Mouse (Mus musculus) left cerebral cortex, postnatal 25 days (tissue): Measurements from ENCODE around the gene Lpcat1. TPM values are rescaled to one million over a fixed set of nuclear protein-coding genes. Genes with fewer than 3 reads are reported as not detected.
A peak's percentile ranks its signal among the peaks of the same experiment; 100 is the strongest.

ENCODE experiments used
- DNase-seq, 2 experiments: peaks; one replicate each; pipeline ENCODE4 v3.0.0; 2022; ENCODE audit warnings: low spot score in 2 of 2, mixed read lengths in 1 of 2
- intact Hi-C: fragments of 180-260 bp; cut with DNase I; formaldehyde crosslinking; loops from one replicate; pipeline ENCODE4 v1.15.1; 2025
- total RNA-seq, 2 experiments: library from RNA; stranded (reverse); gene quantifications; 2 replicates each; pipeline ENCODE4 v1.2.3; 2021

Lpcat1 gene
- total RNA-seq, 2 experiments from 2014 or later: 43.0 to 43.9 TPM

DNA sequence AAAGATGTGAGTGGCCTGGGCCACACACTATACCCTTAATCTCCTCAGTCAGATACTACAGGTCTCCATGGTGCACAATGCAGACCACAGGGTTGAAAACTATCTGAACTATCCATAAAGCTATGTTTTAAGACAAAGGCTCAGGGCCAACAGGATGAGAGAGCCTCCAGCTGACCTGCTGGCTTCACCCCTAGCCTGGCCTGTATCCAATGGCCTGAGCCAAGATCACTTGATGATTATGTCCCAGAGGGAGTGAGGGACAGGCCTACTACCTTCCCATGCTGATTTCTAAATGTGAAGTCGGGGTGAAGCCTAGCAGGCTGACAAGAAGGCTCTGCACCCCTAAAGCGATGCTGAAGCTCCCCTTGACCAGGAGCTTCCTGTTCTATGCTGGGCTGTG lies 21.9 kb upstream of the Lpcat1 start:
- no peak for DNase-seq
- intact Hi-C loops: no loop called here

DNA sequence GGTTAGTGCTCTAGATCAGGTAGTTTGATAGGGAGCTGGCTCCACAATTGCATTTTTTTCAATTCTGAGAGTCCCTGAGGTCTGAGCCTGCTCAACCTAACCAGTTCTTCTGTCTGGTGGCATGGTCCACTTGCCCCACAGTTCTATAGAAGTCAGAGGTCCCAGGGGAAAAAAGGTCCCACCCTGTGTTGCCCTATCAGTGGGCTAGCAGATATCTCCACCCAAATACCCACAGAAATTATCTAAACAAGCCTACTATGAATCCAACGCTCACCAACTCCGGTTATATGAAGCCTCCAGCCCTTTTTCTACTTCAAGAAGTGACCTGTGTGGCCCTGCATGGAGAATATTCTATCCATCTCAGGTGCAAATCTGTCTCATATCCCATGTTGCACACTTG lies 20.9 kb upstream of the Lpcat1 start:
- no peak for DNase-seq
- intact Hi-C loops: no loop called here

DNA sequence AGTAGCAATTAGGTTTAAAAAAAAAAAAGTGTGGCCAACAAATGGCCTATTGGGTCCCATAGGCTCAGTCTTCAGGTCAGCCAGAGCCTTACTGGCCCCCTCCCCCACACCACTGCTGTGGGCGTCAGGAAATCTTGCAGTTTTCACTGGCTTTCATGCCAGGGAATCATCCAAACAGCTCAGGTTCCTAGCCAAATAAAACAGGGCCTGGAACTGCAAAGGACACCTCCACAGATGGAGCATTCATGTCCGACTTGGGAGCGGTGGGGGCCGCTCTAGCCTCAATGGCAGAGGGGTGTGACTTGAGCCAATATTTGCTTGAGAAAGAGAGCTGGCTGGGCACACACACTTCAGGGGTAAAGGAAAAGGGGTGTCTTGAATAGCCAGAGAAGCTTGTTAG lies 20.5 kb upstream of the Lpcat1 start:
- DNase-seq: no peak
- intact Hi-C loops: no loop called here

DNA sequence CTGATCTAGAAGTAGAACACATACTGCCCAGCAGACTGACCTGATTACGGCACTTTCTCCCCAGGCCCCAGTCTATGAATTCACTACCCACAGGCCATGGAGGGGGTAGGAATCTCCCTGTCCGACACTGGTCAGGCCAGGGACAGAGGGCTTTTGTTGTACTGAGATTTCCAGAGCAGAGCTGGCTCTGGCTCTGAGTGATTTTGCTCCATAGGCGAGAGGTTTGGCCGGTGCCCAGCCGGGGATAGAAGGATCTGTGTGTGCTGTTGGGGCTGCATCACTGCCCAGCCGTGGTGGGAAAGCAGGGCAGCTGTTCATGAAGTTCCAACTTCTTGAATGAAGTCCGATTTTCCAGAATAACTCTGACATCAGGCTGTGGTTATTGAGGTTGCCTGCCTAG lies 20.1 kb upstream of the Lpcat1 start:
- peak; percentile 29 to 62 for DNase-seq
- intact Hi-C loops: no loop called here

DNA sequence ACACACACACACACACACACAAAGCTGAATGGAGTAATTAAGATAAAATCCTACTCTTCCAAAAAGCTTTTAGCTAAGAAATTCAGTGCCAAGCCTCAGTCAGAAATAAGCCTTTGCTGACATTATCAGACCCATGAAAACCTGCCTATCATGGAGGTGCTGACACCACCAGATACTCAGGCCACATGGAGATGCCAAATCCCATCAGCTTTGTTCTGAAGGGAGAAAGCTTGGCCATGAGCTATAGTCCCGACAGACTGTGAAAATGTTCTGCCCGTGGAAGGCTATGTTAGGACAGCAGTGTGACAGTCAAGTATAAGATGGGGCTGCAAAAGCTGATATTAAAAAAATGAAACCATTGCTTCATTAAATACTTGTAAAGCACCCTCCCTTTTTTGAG lies 19.5 kb upstream of the Lpcat1 start:
- no peak for DNase-seq
- intact Hi-C loops: no loop called here

DNA sequence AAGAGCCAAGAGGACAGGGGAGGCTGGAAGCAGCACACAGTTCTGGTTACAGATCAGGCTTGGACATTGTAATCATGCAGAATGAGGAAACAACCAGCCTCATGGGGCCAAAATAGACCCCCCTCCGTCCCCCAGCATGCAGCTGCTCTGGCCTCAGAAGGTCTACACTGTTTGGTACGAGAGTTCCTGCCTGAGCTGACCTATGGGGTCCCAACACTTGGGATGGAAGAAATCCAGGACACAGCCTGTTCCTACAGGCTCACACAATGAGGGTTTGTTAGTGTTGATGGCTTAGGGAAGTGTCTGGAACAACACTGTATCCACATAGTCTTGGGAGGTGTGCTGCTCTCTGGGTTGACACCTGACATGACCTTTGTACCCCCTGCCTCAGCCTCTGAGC lies 18.8 kb upstream of the Lpcat1 start:
- intact Hi-C loops: no loop called here
- no peak for DNase-seq

DNA sequence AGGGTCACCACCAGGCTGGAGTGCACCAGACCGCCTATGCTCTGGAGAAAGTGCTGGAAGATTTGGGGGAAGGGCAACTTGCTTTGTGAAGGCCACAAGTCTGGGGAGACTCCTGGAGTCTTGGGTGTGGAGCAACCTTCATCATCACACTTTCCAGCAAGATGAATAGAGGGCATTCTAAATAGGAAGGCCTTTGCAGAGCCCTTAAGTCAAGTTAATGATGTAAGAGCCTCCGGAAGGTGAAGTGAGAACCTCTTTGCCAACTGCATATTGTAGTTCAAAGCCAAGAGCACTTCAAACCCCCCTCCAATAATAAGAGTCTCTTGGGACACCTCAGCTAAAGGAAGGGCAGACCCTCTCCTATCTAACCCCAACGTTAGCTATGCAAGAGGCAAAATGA lies 18.3 kb upstream of the Lpcat1 start:
- no peak for DNase-seq
- intact Hi-C loops: no loop called here

DNA sequence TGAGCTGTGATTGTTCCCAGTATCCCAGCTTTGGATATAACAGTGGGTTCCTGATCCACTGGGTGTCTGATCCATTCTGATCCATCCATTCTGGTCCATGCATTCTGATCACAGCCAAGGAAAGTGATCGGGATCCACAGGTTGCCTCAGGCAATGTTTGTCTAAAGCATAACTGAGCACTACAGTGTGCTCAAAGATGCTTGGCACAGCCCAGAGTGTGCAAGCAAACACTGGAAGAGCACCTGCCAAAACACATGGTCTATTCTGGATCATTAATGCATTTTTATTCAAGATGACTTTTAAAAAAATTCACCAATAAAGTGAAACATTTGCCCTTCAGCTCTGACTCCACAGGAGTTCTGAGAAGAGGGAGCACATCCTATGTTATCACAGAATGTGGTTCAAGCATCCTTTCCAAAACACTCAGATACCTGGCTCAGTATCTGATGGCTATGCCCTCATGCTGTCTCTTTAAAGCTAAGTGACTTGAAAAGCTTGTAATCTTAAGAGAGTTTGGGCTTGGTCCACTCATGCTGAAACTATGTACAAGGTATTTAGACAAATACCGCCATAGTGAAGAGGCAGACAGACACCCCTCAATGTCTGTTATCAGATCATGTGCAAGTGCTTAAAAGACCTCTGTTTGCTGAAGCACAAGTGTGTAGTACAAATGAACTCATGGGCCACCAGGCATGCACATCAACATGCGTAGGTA lies 13.3 kb upstream of the Lpcat1 start:
- intact Hi-C loops: no loop called here

DNA sequence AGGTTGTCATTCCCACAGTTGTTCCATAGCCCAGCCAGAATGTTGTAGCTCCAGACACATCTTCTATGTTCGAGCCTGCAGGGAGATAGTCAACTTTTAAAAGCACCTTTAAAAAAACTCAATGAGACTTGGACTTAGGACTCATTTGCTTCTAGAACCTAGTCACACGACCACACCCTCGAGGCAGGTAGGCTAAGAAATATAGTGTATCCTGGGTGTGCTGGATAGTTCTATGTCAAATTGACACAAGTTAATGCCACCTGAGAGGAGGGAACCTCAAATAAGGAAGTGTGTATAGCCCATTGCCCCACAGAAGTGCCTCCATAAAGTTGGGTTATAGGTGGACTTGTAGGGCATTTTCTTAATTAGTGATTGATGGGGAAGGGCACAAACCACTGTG lies 11.7 kb upstream of the Lpcat1 start:
- intact Hi-C loops: no loop called here
- DNase-seq: no peak

More for the DNA sequence above, 13.3 kb upstream of the Lpcat1 start:
- DNase-seq: no peak

DNA sequence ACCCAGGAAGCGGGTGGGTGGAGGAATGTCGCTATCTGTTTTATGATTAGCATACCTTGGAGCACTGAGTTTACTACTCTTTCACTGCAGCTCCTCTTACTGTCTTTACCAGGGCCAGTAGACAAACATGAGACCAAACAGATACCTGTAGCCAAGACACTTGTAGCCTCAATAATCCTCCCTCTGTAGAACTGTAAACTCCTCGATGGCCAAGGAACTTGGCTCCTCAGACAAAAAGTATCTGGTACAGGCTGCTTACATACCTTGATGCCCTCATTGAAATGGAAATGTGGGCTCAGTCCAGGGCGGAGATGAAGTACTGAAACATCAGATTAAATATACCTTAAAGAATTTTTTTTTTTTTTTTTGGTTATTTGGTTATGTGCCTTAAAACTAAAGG lies 9.7 kb upstream of the Lpcat1 start:
- no peak for DNase-seq
- intact Hi-C loops: no loop called here

DNA sequence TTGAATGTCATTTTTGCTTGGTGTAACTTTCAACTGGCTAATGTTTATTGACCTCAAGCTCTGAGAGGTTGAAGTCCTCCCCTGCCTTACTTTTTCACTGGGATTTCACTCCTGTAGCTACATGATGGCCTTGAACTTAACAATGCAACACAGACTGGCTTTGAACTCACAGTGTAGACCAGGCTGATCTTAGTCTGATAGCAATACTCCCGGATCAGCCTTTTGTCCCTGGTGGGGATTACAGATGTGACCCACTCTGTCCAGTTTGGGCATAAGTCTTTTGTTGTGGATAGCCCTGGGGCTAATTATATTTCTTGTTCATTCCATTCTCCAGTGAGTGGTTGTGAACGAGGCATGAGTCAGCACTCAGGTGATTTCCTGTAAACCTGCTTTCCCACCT lies 9.3 kb upstream of the Lpcat1 start:
- intact Hi-C loops: no loop called here
- DNase-seq: no peak

DNA sequence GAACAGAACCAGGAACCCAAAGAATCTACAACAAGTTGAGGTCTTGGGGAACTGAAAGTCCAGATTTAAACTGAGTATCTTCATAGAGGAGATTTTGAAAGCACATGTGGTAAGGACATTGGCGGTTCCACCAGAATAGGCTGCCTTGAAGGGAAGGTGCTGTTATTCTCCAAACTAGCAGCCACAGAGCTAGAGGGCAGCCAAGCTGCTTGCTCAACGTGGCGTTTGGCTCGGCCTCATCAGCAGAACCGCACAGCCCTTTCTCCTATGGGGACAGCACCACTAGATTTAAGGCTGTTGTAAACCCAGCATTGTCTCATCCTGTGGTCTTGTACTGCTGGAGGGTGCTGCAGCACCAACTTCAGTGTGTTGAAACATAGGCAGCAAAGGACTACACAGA lies 8.3 kb upstream of the Lpcat1 start:
- no peak for DNase-seq
- intact Hi-C loops: no loop called here

DNA sequence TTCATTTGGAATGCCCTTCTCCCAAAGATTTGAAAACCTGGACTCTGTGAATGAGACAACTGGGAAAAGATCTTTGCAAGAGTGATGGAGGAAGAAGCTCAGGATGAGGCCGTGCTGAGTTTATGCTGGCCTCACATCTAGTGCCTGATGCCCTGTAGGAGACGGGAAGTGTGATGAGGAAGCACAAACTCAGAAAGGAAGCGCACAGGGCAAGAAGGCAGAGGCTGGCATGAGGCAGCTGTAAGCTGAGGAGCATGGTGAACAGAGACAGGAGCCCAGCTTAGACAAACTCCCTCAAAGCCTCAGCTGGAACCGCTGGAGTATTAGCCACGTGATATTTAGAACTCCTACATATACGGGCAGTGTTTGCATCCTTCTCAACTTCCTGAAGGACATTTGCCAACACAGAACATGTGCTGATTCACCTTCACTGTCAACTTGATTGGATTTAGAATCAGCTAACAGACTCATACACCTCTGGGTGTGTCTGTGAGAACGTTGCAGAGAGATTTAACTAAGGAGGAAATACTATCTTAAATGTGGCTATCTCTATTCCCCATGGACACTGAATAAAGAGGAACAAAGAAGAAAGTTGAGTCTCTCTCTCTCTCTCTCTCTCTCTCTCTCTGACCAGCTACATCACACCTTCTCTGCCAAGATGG lies 7.7 kb upstream of the Lpcat1 start:
- DNase-seq: no peak
- intact Hi-C loops: no loop called here

DNA sequence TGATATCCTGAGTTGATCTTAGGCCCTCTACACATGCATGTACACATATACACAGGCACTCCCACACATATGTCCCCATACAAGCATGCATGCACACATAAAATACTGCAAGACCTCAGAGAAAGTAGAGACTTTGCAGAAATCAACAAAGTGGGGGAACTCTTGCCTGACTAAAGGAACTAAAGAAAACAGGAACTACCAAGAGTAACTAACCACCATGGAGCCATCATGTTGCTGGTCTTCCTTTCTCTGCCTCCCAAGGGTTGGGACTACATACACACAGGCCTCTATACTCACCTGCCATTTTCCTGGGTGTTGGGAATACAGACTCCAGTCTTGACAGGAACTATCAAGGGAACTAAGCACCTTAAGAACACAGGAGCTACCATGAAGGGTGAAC lies 5.4 kb upstream of the Lpcat1 start:
- intact Hi-C loops: no loop called here
- DNase-seq: no peak

DNA sequence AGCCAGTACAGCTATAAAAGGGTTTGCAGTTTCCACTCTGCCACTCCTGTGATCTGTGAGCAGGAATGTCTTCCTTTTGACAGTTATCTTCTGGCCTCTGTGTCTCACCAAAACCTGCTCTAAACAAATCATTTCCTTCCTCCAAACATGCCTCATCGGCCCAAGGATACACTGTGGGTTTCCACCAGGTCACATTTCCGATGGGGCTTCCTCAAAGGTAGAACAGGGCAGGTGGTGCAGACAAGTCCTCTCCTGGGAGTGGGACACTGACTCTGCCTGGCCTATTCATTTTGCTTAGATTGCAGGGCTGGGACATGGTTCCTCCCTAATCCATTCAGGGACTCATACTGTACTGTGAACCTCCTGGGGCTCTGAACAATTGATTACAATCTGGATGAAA lies 1.8 kb upstream of the Lpcat1 start:
- intact Hi-C loops: no loop called here
- DNase-seq: no peak

DNA sequence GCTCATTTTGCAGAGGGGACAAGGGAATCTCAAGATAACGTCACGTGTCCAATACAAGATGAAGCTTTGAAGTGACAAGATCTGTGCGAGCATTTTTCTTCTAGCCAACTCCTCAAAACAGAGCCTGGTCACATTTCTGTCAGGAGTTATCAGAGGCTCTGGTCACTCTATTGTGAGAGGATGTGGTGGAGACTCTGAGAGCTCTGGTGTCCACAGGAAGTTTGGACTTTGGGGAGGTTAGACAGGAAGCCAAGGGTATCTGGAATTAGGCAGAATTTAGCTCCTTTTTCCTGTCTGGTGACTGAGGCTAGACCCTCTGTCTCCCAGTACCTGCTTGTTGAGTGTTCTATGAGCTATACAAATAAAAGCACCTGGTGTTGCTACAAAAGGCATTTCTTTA lies 586 bp upstream of the Lpcat1 start:
- intact Hi-C loops: loop anchor here (2.0 kb wide), 1 partner anchor 40 kb away; no protein-coding TSS in a partner anchor

DNA sequence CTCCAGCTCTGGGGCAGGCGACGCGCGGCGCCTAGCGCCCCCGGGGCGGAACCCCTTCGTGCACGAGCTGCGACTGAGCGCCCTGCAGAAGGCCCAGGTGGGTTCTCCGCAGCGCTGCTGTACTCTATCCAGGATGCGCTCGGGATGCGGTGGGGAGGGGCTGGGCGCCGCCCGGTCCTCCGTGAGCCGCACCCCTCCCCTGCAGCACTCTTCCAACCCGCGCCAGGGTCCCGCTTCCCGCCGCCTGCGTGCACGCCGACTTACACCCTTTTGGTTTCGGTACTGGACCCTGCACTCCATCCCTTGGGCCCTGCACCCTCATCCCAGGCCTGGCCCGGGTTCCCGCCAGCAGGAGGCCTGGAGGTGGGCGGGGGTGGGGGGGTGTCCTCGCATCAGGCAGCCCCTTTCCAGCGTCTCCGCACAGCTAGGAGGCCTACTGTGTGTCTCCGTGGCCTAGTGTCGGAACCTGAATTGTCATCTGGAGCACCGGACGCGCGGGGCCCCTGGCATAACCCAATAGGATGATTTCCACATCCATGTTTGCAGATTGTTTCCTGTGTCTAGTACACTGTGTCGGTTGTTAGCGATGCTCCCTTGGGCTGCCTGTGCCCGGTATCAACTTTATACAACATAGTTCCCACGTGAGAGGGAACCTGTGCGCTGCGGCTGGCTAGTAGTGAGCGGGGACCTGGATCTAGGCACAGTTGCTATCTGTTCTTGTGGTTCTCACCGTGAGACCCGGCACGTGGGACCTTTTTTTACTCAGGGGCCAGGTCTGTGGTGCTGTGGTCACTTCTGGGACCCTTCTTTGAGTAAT lies 632 bp downstream of the Lpcat1 start:
- intact Hi-C loops: loop anchor here (2.0 kb wide), 1 partner anchor 41 kb away; no protein-coding TSS in a partner anchor
- DNase-seq: peak in 1 of 2 experiments; percentile 37

More for the DNA sequence above, 586 bp upstream of the Lpcat1 start:
- DNase-seq: no peak

DNA sequence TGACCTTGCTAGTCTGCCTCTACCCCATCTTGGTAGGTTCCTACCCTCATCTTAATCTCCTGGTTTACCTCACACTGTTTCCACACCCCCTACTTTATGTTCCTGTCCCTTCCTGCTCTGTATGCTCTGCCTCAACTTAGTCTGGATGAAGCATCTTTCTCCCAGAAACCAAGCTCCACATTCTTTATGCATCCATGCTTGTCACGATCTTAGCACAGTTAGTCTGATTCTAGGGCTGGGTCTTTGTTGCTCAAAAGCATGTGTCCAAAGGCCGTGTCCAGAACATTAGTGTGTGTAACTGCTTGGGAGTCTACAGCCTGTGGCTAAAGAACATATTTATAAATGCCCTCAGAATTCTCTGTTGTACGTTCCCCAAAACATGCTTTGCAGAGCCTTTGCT lies 1.8 kb downstream of the Lpcat1 start:
- intact Hi-C loops: no loop called here
- no peak for DNase-seq

DNA sequence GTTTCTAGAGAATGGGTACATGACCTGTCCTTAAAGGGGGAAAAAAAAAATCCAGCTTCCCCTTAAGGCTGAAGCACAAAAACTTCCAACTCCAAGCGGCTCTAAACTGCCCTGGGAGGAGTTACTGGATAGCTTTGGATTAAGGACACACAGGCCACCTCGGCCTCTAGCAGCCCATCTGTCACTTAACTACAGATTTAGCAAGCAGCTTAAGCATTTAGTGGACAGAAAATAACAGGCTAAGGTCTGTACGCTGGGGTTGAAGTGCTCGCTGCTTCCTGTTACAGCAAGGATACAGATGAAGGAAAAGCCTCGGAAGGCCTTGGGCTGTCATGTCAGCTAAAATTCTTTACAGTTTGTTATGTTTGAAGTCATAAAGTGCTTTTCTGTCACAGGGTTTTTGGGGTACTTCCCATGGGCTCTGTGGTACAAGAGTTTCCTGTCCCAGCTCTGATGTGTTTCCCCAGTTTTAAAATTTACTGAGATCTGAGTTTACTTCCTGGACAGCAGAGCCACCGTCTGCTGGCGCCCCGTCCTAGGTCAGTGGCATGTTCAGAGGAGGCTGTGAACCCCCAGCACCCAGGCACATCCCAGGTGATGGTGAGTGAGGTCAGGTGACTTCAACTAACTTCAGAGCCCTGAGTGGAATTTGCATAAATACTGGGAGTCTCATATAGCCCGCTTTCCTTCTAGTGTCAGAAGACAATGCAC lies 2.4 kb downstream of the Lpcat1 start:
- DNase-seq: no peak
- intact Hi-C loops: no loop called here

DNA sequence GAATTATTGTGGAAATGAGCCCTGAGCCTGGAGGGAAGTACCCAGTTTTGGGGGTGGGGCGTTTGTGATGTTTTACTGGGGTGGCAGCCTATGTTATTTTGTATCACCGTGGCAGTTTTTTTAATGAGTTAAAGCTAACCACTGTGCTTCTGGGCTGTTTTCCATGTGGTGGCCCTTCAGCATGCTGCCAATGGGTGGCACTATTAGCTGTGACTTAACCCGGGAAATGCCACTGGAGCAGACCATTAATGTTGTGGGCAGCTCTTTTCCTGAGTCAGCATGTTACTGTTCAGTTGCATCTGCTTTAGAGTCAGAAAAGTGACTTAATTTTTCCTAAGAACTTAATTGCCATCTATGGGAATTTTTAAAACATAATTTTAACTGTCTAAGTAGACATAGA lies 5.5 kb downstream of the Lpcat1 start:
- no peak for DNase-seq
- intact Hi-C loops: no loop called here
